Mouse (Mus musculus) lung, adult 10 weeks (tissue): Measurements from ENCODE around the gene Adm. TPM values are rescaled to one million over a fixed set of nuclear protein-coding genes. Genes with fewer than 3 reads are reported as not detected.

Source experiments
- polyA plus RNA-seq: library from polyadenylated mRNA; stranded (reverse); fragments of 350-450 nt; fragmentation: Illumina TruSeq; extraction: RNeasy Lipid Tissue Mini Kit (QIAGEN cat#74804); gene quantifications from one replicate; pipeline ENCODE4 v1.2.3, GENCODE M21; 2014; ENCODE audit warnings: low read depth, low replicate concordance; ENCODE audit not compliant: insufficient read depth

Gene Adm
- polyA plus RNA-seq, result 15.9 TPM

GRCm38 (mm10) chr7:110627486-110628272 lies at the start of gene Adm:
Gene Adm, plus strand, starts transcription at chr7:110627661.

DNA sequence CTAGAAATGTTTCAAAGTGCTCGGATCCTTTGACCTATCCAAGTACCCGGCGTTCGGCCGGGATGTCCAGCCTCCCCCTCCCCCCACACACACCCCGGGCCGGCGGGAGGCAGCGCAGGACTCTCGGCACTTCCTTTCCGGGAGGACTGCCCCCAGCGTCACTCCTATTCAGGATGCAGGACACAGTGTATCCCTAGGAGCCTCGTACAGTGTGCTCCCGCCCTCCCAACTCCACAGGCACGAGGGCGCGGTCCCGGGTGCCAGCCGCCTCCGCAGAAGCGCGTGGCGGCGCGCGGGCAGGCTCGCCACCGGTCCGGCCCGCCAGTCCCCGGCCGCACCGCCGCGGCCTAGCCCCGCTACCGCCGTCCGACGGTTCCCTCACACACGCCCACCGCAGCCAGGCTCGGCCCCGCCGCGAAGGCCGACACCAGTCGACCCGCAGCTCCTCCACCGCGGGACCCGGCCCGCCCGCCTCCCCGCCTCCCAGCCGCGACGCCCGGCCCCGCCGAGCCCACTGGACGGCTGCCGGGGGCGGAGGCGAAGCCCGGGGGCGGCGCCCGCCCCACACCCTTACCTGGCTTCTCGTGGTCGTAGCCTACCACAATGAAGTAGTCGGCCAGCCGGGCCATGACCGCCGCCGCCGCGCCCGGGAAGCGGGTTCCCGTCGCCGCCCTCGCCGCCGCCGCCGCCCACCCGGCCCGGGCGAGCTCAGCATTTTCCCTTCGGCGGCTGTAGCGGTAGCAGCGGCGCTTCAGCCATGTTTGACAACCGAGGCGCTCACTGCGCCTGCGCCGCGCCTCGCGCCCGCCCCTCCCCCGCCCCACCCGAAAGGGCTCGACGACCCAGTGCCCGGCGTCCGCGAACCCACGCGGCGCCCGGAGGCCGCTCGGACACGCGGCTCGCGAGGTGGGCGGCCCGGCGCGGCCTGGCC lies 13.1 kb upstream of the Adm start, which contains the start of gene Sbf2:
Gene Sbf2 (minus strand): TSS at position 790 of the 931 bp plus-strand sequence.

Other genes with a start within 250 kb of the Adm start
- 7.4 TPM for gene Sbf2, start 12.7 kb upstream of the Adm start, polyA plus RNA-seq
- 7.7 TPM for gene Ampd3, start 140.5 kb downstream of the Adm start, polyA plus RNA-seq
- gene Rnf141, start 216.8 kb downstream of the Adm start, polyA plus RNA-seq, result 51.3 TPM
- gene Lyve1, start 235.6 kb downstream of the Adm start, polyA plus RNA-seq, result 99.0 TPM